Mouse (Mus musculus): ENCODE measurements at regions not wholly inside any gene's neighbourhood (a gene's known extent, or its start where the extent isn't known, plus 50 kb on each side); places are given as distances from the start of the nearest gene placed in this dataset.

DNA sequence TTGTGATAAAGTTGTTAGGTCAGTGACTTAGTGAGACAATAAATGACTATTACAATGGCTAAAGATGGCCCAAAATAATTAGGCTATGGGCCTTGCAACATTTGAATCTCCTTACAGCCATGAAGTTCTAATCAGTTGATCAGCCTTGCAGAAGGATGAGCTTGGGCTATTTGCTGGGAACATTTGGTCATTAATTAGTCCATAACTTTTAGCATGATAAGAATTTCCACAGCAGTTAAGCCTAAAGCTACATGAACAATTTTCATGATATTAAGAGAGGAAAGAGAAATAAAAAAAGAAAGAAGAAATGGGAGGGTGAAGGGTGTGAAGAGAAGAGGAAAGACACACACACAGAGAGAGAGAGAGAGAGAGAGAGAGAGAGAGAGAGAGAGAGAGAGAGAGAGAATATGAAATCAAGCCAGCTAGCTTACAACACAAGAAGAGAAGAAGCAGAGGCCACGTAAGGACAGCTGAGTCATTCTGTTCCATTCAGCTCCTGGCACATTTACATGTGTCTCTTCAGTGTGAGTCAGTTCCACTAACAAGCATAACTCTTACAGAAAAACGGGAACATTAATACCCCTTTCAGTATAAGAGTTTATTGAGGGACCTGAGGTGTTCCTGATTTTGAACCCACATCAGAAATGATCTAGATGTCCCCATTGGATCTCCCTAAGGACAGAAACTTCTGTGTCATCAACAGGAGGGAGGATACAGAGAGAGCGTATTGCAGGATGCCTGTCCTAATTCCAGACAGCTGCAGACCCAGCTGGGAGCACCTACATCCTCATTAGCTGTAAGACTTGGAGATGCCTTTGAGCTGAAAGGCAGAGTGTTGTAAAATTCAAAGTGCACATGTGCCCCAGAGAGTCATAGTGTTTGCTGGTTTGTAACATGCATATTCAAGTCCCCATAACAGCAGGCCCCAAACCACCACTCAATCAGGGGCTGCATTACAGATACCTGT lies 487.6 kb upstream of the Vstm2a start:
- WGBS: 60% methylated on average over 3 of the region's 3 CpGs
- Histone ChIP-seq H3K36me3 (ENCODE audit: control insufficient read depth, insufficient read depth, low read length) (no peaks in the 10 kb centered on the region), H3K27ac (ENCODE audit: low read depth, low read length) (no peak overlapping the region), H3K9ac (ENCODE audit: low read depth, low read length) (no peak overlapping the region), H3K4me1 (ENCODE audit: control insufficient read depth, insufficient read depth, low read depth, low read length) (no peaks in the 10 kb centered on the region), H3K4me3 (ENCODE audit: low read length) (no peak overlapping the region), H3K27me3 (replicated peaks; ENCODE audit: control insufficient read depth, insufficient read depth, low read length) (no peaks in the 10 kb centered on the region), H3K9me3 (ENCODE audit: control insufficient read depth, low read length) (no peaks in the 10 kb centered on the region), H3K4me2 (ENCODE audit: low read length) (no peak overlapping the region)
- ATAC-seq: no peak
